Mouse (Mus musculus) stomach, embryonic 16.5 days (tissue): ENCODE data around the gene Phka2. TPM values are rescaled to one million over a fixed set of nuclear protein-coding genes. Genes with fewer than 3 reads are reported as not detected.

Source experiments
- ATAC-seq: fragments of 200-750 bp; cut with Nextera tagmentation; 2 replicates; pipeline ENCODE4 v1.8.0; 2017; ENCODE audit warnings: moderate number of reproducible peaks, moderate TSS enrichment; ENCODE audit not compliant: insufficient read depth, low FRiP score
- H3K27ac ChIP-seq: fragments of 300-500 bp; sonication (generic); 2 replicates; pipeline ENCODE4 v1.5.1; 2014; ENCODE audit warnings: low read length
- H3K27me3 ChIP-seq: fragments of 300-500 bp; sonication (generic); 2 replicates; pipeline ENCODE4 v1.6.1; 2014; ENCODE audit warnings: low read length, control low read depth, mixed read lengths; ENCODE audit not compliant: control insufficient read depth, insufficient read depth
- H3K36me3 ChIP-seq: fragments of 300-500 bp; sonication (generic); 2 replicates; pipeline ENCODE4 v1.6.1; 2014; ENCODE audit warnings: low read length; ENCODE audit not compliant: control insufficient read depth, insufficient read depth
- H3K4me1 ChIP-seq: fragments of 300-500 bp; sonication (generic); 2 replicates; pipeline ENCODE4 v1.6.1; 2014; ENCODE audit warnings: low read length, control low read depth, mixed read lengths; ENCODE audit not compliant: control insufficient read depth, insufficient read depth
- H3K4me2 ChIP-seq: fragments of 300-500 bp; sonication (generic); 2 replicates; pipeline ENCODE4 v1.6.1; 2014; ENCODE audit warnings: low read depth, low read length, mixed read lengths
- H3K4me3 ChIP-seq: fragments of 300-500 bp; sonication (generic); replicated peaks from 2 replicates; pipeline ENCODE4 v1.5.1; 2014; ENCODE audit warnings: mild to moderate bottlenecking, low read length
- H3K9ac ChIP-seq: fragments of 300-500 bp; sonication (generic); 2 replicates; pipeline ENCODE4 v1.6.1; 2014; ENCODE audit warnings: low read length
- H3K9me3 ChIP-seq: fragments of 300-500 bp; sonication (generic); replicated peaks from 2 replicates; pipeline ENCODE4 v1.6.1; 2016; ENCODE audit warnings: low read length, control low read depth; ENCODE audit not compliant: control insufficient read depth
- WGBS: fragments of 180-500 bp; shearing (Covaris S2); extraction: QIAGEN DNeasy Blood & Tissue Kit; methylation state at CpG from one replicate; pipeline ENCODE4 v1.1.7; 2014; 5-methylcytosine and 5-hydroxymethylcytosine counted together
- polyA plus RNA-seq: library from polyadenylated mRNA; unstranded; fragments of >200 nt; fragmentation: Nextera tagmentation; extraction: Ambion mirVana; gene quantifications from 2 replicates; pipeline ENCODE4 v1.2.1, GENCODE M21; 2015

Phka2 gene
- polyA plus RNA-seq, 1 experiment from 2014 or later, result 15.4 TPM

GRCm38 (mm10) chrX:160509046-160509445, 7.1 kb downstream of the Phka2 start:
- no peak overlapping the region for H3K4me2 ChIP-seq
- H3K27me3 ChIP-seq, result no peaks in the 10 kb centered on the region; the same call in 1 of the 2 replicates
- no peak overlapping the region for H3K4me3 ChIP-seq
- H3K9ac ChIP-seq, result no peak overlapping the region
- H3K27ac ChIP-seq, result no peak overlapping the region
- H3K36me3 ChIP-seq, result no peaks in the 10 kb centered on the region
- no peaks in the 10 kb centered on the region for H3K4me1 ChIP-seq
- H3K9me3 ChIP-seq, result no peaks in the 10 kb centered on the region
- ATAC-seq, result no peak
- 17% methylated on average over 1 of the region's 1 CpGs for WGBS

- H3K4me3 ChIP-seq, result no peak overlapping the region
- no peak for ATAC-seq
- H3K9ac ChIP-seq, result no peak overlapping the region
- no peaks in the 10 kb centered on the region; the same call in 1 of the 2 replicates for H3K27me3 ChIP-seq
- WGBS, result 57% methylated on average over 2 of the region's 2 CpGs
- H3K27ac ChIP-seq, result no peak overlapping the region
- no peak overlapping the region for H3K4me2 ChIP-seq
- no peaks in the 10 kb centered on the region for H3K36me3 ChIP-seq
- no peaks in the 10 kb centered on the region for H3K4me1 ChIP-seq
- no peaks in the 10 kb centered on the region for H3K9me3 ChIP-seq
Measured at GRCm38 (mm10) chrX:160510197-160510596, 8.2 kb downstream of the Phka2 start.

- Histone ChIP-seq H3K36me3 (no peaks in the 10 kb centered on the region), H3K4me3 (no peak overlapping the region), H3K27me3 (no peaks in the 10 kb centered on the region; the same call in 1 of the 2 replicates), H3K4me2 (no peak overlapping the region), H3K9ac (no peak overlapping the region), H3K27ac (no peak overlapping the region), H3K9me3 (no peaks in the 10 kb centered on the region), H3K4me1 (no peaks in the 10 kb centered on the region)
- ATAC-seq, result no peak
Measured at GRCm38 (mm10) chrX:160516027-160516426, 14.1 kb downstream of the Phka2 start.

GRCm38 (mm10) chrX:160542772-160543171, 40.8 kb downstream of the Phka2 start:
- Histone ChIP-seq H3K36me3 (no peaks in the 10 kb centered on the region), H3K9me3 (no peaks in the 10 kb centered on the region), H3K4me1 (no peaks in the 10 kb centered on the region), H3K4me2 (no peak overlapping the region), H3K9ac (no peak overlapping the region), H3K27me3 (no peaks in the 10 kb centered on the region), H3K4me3 (no peak overlapping the region), H3K27ac (no peak overlapping the region)
- WGBS, result 75% methylated on average over 2 of the region's 2 CpGs
- no peak for ATAC-seq

- Histone ChIP-seq H3K27ac (no peak overlapping the region), H3K27me3 (no peaks in the 10 kb centered on the region), H3K9ac (no peak overlapping the region), H3K4me1 (no peaks in the 10 kb centered on the region), H3K4me2 (no peak overlapping the region), H3K36me3 (no peaks in the 10 kb centered on the region), H3K9me3 (no peaks in the 10 kb centered on the region), H3K4me3 (no peak overlapping the region)
- ATAC-seq, result no peak
- 71% methylated on average over 1 of the region's 1 CpGs for WGBS
Measured at GRCm38 (mm10) chrX:160548875-160549274, 46.9 kb downstream of the Phka2 start.

GRCm38 (mm10) chrX:160552066-160552465, 50.1 kb downstream of the Phka2 start:
- no peaks in the 10 kb centered on the region for H3K4me1 ChIP-seq
- no peaks in the 10 kb centered on the region for H3K9me3 ChIP-seq
- no peak overlapping the region for H3K9ac ChIP-seq
- H3K27me3 ChIP-seq, result no peaks in the 10 kb centered on the region; the same call in 1 of the 2 replicates
- no peak overlapping the region for H3K4me3 ChIP-seq
- no peak for ATAC-seq
- no peak overlapping the region for H3K27ac ChIP-seq
- 64% methylated on average over 4 of the region's 4 CpGs for WGBS
- no peaks in the 10 kb centered on the region for H3K36me3 ChIP-seq
- no peak overlapping the region for H3K4me2 ChIP-seq

- Histone ChIP-seq H3K27ac (no peak overlapping the region), H3K4me1 (no peaks in the 10 kb centered on the region), H3K9ac (no peak overlapping the region), H3K36me3 (no peaks in the 10 kb centered on the region), H3K4me3 (no peak overlapping the region), H3K9me3 (no peaks in the 10 kb centered on the region), H3K4me2 (no peak overlapping the region), H3K27me3 (no peaks in the 10 kb centered on the region)
- ATAC-seq, result no peak
- 69% methylated on average over 5 of the region's 5 CpGs for WGBS
Measured at GRCm38 (mm10) chrX:160583589-160583988, 81.6 kb downstream of the Phka2 start.

- Histone ChIP-seq H3K27ac (no peak overlapping the region; the same call in 1 of the 2 replicates), H3K4me1 (no peaks in the 10 kb centered on the region), H3K27me3 (no peaks in the 10 kb centered on the region), H3K9ac (no peak overlapping the region), H3K4me2 (no peak overlapping the region), H3K9me3 (no peaks in the 10 kb centered on the region), H3K4me3 (no peak overlapping the region), H3K36me3 (no peaks in the 10 kb centered on the region)
- WGBS, result 79% methylated on average over 4 of the region's 4 CpGs
- no peak for ATAC-seq
Measured at GRCm38 (mm10) chrX:160584148-160584838, 82.3 kb downstream of the Phka2 start.

GRCm38 (mm10) chrX:160585110-160585509, 83.1 kb downstream of the Phka2 start:
- WGBS, result 59% methylated on average over 1 of the region's 1 CpGs
- Histone ChIP-seq H3K4me3 (no peak overlapping the region), H3K4me1 (no peaks in the 10 kb centered on the region), H3K9me3 (no peaks in the 10 kb centered on the region), H3K4me2 (no peak overlapping the region), H3K27ac (no peak overlapping the region), H3K27me3 (no peaks in the 10 kb centered on the region), H3K36me3 (no peaks in the 10 kb centered on the region), H3K9ac (no peak overlapping the region)
- ATAC-seq, result no peak
